Mouse (Mus musculus) liver, embryonic 14.5 days (tissue): ENCODE results near the gene Calcb.
"Not testable (repeated sequence)": the region's sequence is repeated elsewhere in the genome, so short reads cannot be mapped to it uniquely, and the experiment has no call there.

Source experiments
- CTCF ChIP-seq: IDR thresholded peaks from 2 replicates; pipeline ENCODE4 v1.5.1; 2016; ENCODE audit warnings: antibody characterized with exemption, low read depth, control low read depth
- EP300 ChIP-seq: IDR thresholded peaks from 2 replicates; pipeline ENCODE4 v1.6.1; 2016; ENCODE audit warnings: antibody characterized with exemption, low read depth

DNA sequence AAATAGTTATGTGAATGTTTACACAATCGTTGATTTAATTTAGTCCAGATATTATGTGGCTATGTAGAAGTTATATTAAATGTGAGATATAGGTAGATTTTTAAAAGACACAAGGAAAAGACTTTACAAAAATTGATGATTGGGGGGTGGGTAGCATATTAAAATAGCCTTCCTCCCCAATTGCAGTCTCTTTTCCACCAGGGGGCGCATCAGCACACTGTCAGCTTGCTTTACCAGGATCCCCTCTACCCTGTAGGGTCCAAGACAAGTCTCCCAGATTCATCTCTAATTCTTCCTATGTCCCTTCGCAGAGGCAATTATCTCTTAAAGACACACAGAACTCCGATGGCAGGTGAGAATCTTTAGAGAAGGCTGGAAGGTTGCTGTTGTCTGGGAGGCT lies 13.3 kb downstream of the Calcb start:
- TF ChIP-seq CTCF: peak; percentile 34; the same call in 1 of the 2 replicates
- TF ChIP-seq EP300: not testable (repeated sequence)
